Mouse (Mus musculus): ENCODE data around the gene Ncstn. TPM values are rescaled to one million over a fixed set of nuclear protein-coding genes. Genes with fewer than 3 reads are reported as not detected.
A peak's percentile ranks its signal among the peaks of the same experiment; 100 is the strongest.

Ncstn gene
- polyA plus RNA-seq, 1 experiment from 2014 or later: 86.8 TPM

- WGBS: 81% methylated on average over 2 of the region's 2 CpGs
- H3K9ac ChIP-seq (ENCODE audit: low read length): no peak overlapping the region
- no peaks in the 10 kb centered on the region for H3K27me3 ChIP-seq (ENCODE audit: control insufficient read depth, insufficient read depth, low read length)
- no peak for DNase-seq (ENCODE audit: low spot score)
- H3K27ac ChIP-seq (replicated peaks; ENCODE audit: low read depth, low read length): no peak overlapping the region
- no peak for ATAC-seq (ENCODE audit: insufficient number of reproducible peaks, low FRiP score, low TSS enrichment, low read depth)
- peaks cover 29% of the 10 kb centered on the region for H3K36me3 ChIP-seq (ENCODE audit: control insufficient read depth, insufficient read depth, low read length)
- no peaks in the 10 kb centered on the region for H3K9me3 ChIP-seq (ENCODE audit: control insufficient read depth, low read length)
- H3K4me1 ChIP-seq (ENCODE audit: control insufficient read depth, insufficient read depth, low read length): peaks cover 3% of the 10 kb centered on the region
- H3K4me2 ChIP-seq (ENCODE audit: low read depth, severe bottlenecking): no peak overlapping the region
- no peak overlapping the region for H3K4me3 ChIP-seq (ENCODE audit: low read depth, low read length)
These were observed 40.1 kb upstream of the Ncstn start for GRCm38 (mm10) chr1:172122671-172123070.

- no peaks in the 10 kb centered on the region for H3K4me1 ChIP-seq (ENCODE audit: control insufficient read depth, insufficient read depth, low read length)
- WGBS: 57% methylated on average over 3 of the region's 3 CpGs
- H3K4me2 ChIP-seq (ENCODE audit: low read depth, severe bottlenecking): no peak overlapping the region
- no peaks in the 10 kb centered on the region for H3K27me3 ChIP-seq (ENCODE audit: control insufficient read depth, insufficient read depth, low read length)
- ATAC-seq (ENCODE audit: insufficient number of reproducible peaks, low FRiP score, low TSS enrichment, low read depth): no peak
- no peaks in the 10 kb centered on the region for H3K9me3 ChIP-seq (ENCODE audit: control insufficient read depth, low read length)
- peak; percentile 54 for DNase-seq (ENCODE audit: low spot score)
- H3K27ac ChIP-seq (replicated peaks; ENCODE audit: low read depth, low read length): no peak overlapping the region
- H3K4me3 ChIP-seq (ENCODE audit: low read depth, low read length): no peak overlapping the region
- peaks cover 46% of the 10 kb centered on the region for H3K36me3 ChIP-seq (ENCODE audit: control insufficient read depth, insufficient read depth, low read length)
- H3K9ac ChIP-seq (ENCODE audit: low read length): no peak overlapping the region
These were observed 37.1 kb upstream of the Ncstn start for GRCm38 (mm10) chr1:172119720-172120119.

GRCm38 (mm10) chr1:172119100-172119499 lies 36.5 kb upstream of the Ncstn start:
- H3K4me3 ChIP-seq (ENCODE audit: low read depth, low read length): no peak overlapping the region
- H3K36me3 ChIP-seq (ENCODE audit: control insufficient read depth, insufficient read depth, low read length): peaks cover 49% of the 10 kb centered on the region
- ATAC-seq (ENCODE audit: insufficient number of reproducible peaks, low FRiP score, low TSS enrichment, low read depth) (no peak), DNase-seq (ENCODE audit: low spot score) (no peak)
- H3K4me2 ChIP-seq (ENCODE audit: low read depth, severe bottlenecking): no peak overlapping the region
- 83% methylated on average over 6 of the region's 6 CpGs for WGBS
- H3K27me3 ChIP-seq (ENCODE audit: control insufficient read depth, insufficient read depth, low read length): no peaks in the 10 kb centered on the region
- no peaks in the 10 kb centered on the region for H3K9me3 ChIP-seq (ENCODE audit: control insufficient read depth, low read length)
- no peak overlapping the region for H3K27ac ChIP-seq (replicated peaks; ENCODE audit: low read depth, low read length)
- no peaks in the 10 kb centered on the region for H3K4me1 ChIP-seq (ENCODE audit: control insufficient read depth, insufficient read depth, low read length)
- no peak overlapping the region for H3K9ac ChIP-seq (ENCODE audit: low read length)

DNA sequence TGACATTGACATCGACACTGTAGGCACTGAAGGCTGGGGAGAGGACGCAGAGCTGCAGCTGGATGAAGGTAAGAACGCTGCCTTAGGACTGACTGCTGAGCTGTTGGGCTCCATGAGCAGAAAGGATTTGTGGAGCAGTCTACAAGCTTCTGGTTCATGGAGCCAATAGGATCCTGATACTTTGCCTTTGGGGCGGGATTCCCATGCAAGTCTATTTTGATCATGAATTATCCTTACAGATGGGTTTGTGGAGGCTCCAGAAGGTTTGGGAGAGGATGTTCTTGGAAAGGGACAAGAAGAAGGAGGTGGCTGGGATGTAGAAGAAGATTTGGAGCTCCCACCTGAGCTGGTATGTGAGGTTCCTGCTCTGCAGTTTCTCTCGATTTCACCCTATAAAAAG lies 34.4 kb upstream of the Ncstn start:
- no peak overlapping the region for H3K27ac ChIP-seq (replicated peaks; ENCODE audit: low read depth, low read length)
- DNase-seq (ENCODE audit: low spot score) (no peak), ATAC-seq (ENCODE audit: insufficient number of reproducible peaks, low FRiP score, low TSS enrichment, low read depth) (no peak)
- no peaks in the 10 kb centered on the region for H3K9me3 ChIP-seq (ENCODE audit: control insufficient read depth, low read length)
- peaks cover 49% of the 10 kb centered on the region for H3K36me3 ChIP-seq (ENCODE audit: control insufficient read depth, insufficient read depth, low read length)
- H3K4me3 ChIP-seq (ENCODE audit: low read depth, low read length): no peak overlapping the region
- H3K27me3 ChIP-seq (ENCODE audit: control insufficient read depth, insufficient read depth, low read length): no peaks in the 10 kb centered on the region
- H3K9ac ChIP-seq (ENCODE audit: low read length): no peak overlapping the region
- 94% methylated on average over 5 of the region's 5 CpGs for WGBS
- H3K4me2 ChIP-seq (ENCODE audit: low read depth, severe bottlenecking): no peak overlapping the region
- no peaks in the 10 kb centered on the region for H3K4me1 ChIP-seq (ENCODE audit: control insufficient read depth, insufficient read depth, low read length)

GRCm38 (mm10) chr1:172107777-172108477 lies 25.3 kb upstream of the Ncstn start:
- H3K4me1 ChIP-seq (ENCODE audit: control insufficient read depth, insufficient read depth, low read length): no peaks in the 10 kb centered on the region
- no peak overlapping the region for H3K4me2 ChIP-seq (ENCODE audit: low read depth, severe bottlenecking)
- ATAC-seq (ENCODE audit: insufficient number of reproducible peaks, low FRiP score, low TSS enrichment, low read depth) (no peak), DNase-seq (ENCODE audit: low spot score) (no peak)
- H3K4me3 ChIP-seq (ENCODE audit: low read depth, low read length): no peak overlapping the region
- H3K27ac ChIP-seq (replicated peaks; ENCODE audit: low read depth, low read length): no peak overlapping the region
- H3K9me3 ChIP-seq (ENCODE audit: control insufficient read depth, low read length): no peaks in the 10 kb centered on the region
- peaks cover 33% of the 10 kb centered on the region for H3K36me3 ChIP-seq (ENCODE audit: control insufficient read depth, insufficient read depth, low read length)
- H3K27me3 ChIP-seq (ENCODE audit: control insufficient read depth, insufficient read depth, low read length): no peaks in the 10 kb centered on the region
- 82% methylated on average over 10 of the region's 10 CpGs for WGBS
- H3K9ac ChIP-seq (ENCODE audit: low read length): no peak overlapping the region

DNA sequence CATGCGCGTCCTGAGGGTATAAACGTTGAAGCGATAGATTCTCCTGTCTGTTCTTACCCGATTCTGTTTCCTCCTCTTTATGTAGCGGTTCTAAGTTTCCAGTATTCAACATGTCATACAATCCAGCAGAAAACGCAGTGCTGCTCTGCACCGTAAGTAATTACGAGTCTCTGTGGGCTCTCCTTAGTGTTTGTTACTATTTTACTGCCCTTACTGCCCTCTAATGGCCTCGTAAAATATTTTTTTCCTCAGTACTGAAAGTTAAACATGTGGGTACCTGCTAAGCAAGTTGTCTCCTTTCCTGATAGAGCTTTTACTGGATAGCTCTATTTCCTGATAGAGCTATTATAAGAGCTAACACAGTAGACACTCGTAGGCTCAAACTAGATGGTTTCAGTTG lies 22.5 kb upstream of the Ncstn start:
- Histone ChIP-seq H3K4me3 (ENCODE audit: low read depth, low read length) (no peak overlapping the region), H3K4me1 (ENCODE audit: control insufficient read depth, insufficient read depth, low read length) (no peaks in the 10 kb centered on the region), H3K27ac (replicated peaks; ENCODE audit: low read depth, low read length) (no peak overlapping the region), H3K27me3 (ENCODE audit: control insufficient read depth, insufficient read depth, low read length) (no peaks in the 10 kb centered on the region), H3K4me2 (ENCODE audit: low read depth, severe bottlenecking) (no peak overlapping the region), H3K9me3 (ENCODE audit: control insufficient read depth, low read length) (no peaks in the 10 kb centered on the region), H3K36me3 (ENCODE audit: control insufficient read depth, insufficient read depth, low read length) (peaks cover 38% of the 10 kb centered on the region), H3K9ac (ENCODE audit: low read length) (no peak overlapping the region)
- WGBS: 67% methylated on average over 11 of the region's 11 CpGs
- ATAC-seq (ENCODE audit: insufficient number of reproducible peaks, low FRiP score, low TSS enrichment, low read depth) (no peak), DNase-seq (ENCODE audit: low spot score) (no peak)

DNA sequence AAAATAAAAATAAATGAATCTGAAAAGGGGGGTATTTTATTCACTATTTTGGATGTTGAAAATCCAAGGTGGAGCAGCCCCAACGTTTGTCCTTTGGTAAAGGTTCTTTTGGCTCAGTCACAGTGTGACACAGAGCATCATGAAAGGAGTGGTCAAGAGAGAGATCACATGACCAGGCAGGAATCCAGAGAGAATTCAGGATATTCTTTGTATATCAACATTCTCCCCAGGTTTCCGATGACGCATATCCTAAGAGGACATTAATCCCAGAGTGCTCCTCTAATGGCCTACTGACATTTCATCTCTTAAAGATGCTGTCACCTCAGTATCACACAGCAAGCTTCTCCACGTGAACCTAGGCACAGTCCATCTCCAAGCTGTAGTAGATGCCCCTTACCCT lies 21.0 kb upstream of the Ncstn start:
- no peak overlapping the region for H3K4me2 ChIP-seq (ENCODE audit: low read depth, severe bottlenecking)
- H3K36me3 ChIP-seq (ENCODE audit: control insufficient read depth, insufficient read depth, low read length): peaks cover 37% of the 10 kb centered on the region
- no peak overlapping the region for H3K4me3 ChIP-seq (ENCODE audit: low read depth, low read length)
- no peaks in the 10 kb centered on the region for H3K4me1 ChIP-seq (ENCODE audit: control insufficient read depth, insufficient read depth, low read length)
- WGBS: 92% methylated on average over 4 of the region's 4 CpGs
- H3K9me3 ChIP-seq (ENCODE audit: control insufficient read depth, low read length): no peaks in the 10 kb centered on the region
- H3K9ac ChIP-seq (ENCODE audit: low read length): no peak overlapping the region
- no peaks in the 10 kb centered on the region for H3K27me3 ChIP-seq (ENCODE audit: control insufficient read depth, insufficient read depth, low read length)
- no peak overlapping the region for H3K27ac ChIP-seq (replicated peaks; ENCODE audit: low read depth, low read length)
- ATAC-seq (ENCODE audit: insufficient number of reproducible peaks, low FRiP score, low TSS enrichment, low read depth) (no peak), DNase-seq (ENCODE audit: low spot score) (no peak)

DNA sequence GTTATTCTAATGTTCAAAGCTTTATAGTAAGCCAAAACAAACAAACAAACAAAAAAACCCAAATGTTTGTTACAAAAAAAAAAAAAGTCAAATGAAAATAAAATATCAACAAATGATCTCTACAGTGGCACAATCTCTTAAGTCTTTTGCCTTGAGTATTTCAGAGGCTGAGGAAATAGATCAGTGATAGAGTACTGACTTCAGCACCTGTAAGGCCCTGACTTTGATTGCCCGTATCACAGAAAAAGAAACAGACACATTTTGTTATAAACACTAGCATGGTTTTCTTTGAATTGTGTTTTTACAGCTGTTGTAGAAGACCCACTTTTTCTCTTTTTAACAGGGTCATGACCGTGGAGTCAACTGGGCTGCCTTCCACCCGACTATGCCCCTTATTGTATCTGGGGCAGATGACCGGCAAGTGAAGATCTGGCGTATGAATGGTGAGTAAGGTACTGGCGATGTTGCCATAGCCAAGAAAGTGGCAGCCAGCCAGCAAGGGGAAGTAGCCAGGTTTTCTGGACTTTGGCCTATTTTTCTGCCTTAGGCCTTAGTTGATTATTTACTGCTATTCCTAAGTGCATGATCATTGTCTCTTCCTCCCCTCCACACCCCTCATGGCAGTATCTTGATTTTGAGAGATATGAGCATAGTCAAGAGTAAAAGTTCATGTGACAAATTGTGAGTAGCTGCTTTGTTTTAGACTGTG lies 16.9 kb upstream of the Ncstn start:
- Histone ChIP-seq H3K36me3 (ENCODE audit: control insufficient read depth, insufficient read depth, low read length) (peaks cover 25% of the 10 kb centered on the region), H3K4me2 (ENCODE audit: low read depth, severe bottlenecking) (no peak overlapping the region), H3K27ac (replicated peaks; ENCODE audit: low read depth, low read length) (no peak overlapping the region), H3K4me3 (ENCODE audit: low read depth, low read length) (no peak overlapping the region), H3K9ac (ENCODE audit: low read length) (no peak overlapping the region), H3K27me3 (ENCODE audit: control insufficient read depth, insufficient read depth, low read length) (no peaks in the 10 kb centered on the region), H3K9me3 (ENCODE audit: control insufficient read depth, low read length) (no peaks in the 10 kb centered on the region), H3K4me1 (ENCODE audit: control insufficient read depth, insufficient read depth, low read length) (no peaks in the 10 kb centered on the region)
- DNase-seq (ENCODE audit: low spot score): no peak
- WGBS: 92% methylated on average over 6 of the region's 6 CpGs
- no peak for ATAC-seq (ENCODE audit: insufficient number of reproducible peaks, low FRiP score, low TSS enrichment, low read depth)
